Mouse (Mus musculus) adrenal gland, postnatal 36 days (tissue): ENCODE results near the gene Clasrp. TPM values are rescaled to one million over a fixed set of nuclear protein-coding genes. Genes with fewer than 3 reads are reported as not detected.
A peak's percentile ranks its signal among the peaks of the same experiment; 100 is the strongest.
"Not testable (repeated sequence)": the region's sequence is repeated elsewhere in the genome, so short reads cannot be mapped to it uniquely, and the experiment has no call there.

Experiments used
- DNase-seq, 2 experiments: peaks; one replicate each; pipeline ENCODE4 v3.0.0; 2021; ENCODE audit warnings: mixed read lengths in 1 of 2
- total RNA-seq, 2 experiments: library from RNA; stranded (reverse); gene quantifications; 2 replicates each; pipeline ENCODE4 v1.2.3; 2021

Gene Clasrp
- total RNA-seq, 2 experiments from 2014 or later: 28.1 to 39.7 TPM

- DNase-seq: no peak
Measured at GRCm38 (mm10) chr7:19609641-19610332, 5.5 kb upstream of the Clasrp start.

GRCm38 (mm10) chr7:19607291-19607690, 3.0 kb upstream of the Clasrp start:
- no peak for DNase-seq

GRCm38 (mm10) chr7:19604606-19605214, 424 bp upstream of the Clasrp start:
- not testable (repeated sequence) for DNase-seq

- DNase-seq: no peak
Measured at GRCm38 (mm10) chr7:19603055-19603454, 1.2 kb downstream of the Clasrp start.

- DNase-seq: no peak
Measured at GRCm38 (mm10) chr7:19600562-19600961, 3.7 kb downstream of the Clasrp start.

GRCm38 (mm10) chr7:19593061-19593730, 11.1 kb downstream of the Clasrp start:
- no peak for DNase-seq

- peak; percentile 66 to 85 for DNase-seq
Measured at GRCm38 (mm10) chr7:19589917-19590316, 14.4 kb downstream of the Clasrp start.

- DNase-seq: peak; percentile 53 to 67
Measured at GRCm38 (mm10) chr7:19589207-19589606, 15.1 kb downstream of the Clasrp start.

GRCm38 (mm10) chr7:19586269-19586668, 18.0 kb downstream of the Clasrp start:
- DNase-seq: no peak

GRCm38 (mm10) chr7:19580634-19581033, 23.7 kb downstream of the Clasrp start:
- DNase-seq: no peak

- DNase-seq: no peak
Measured at GRCm38 (mm10) chr7:19579751-19580150, 24.5 kb downstream of the Clasrp start.

- DNase-seq: no peak
Measured at GRCm38 (mm10) chr7:19578436-19578835, 25.9 kb downstream of the Clasrp start.

- DNase-seq: no peak
Measured at GRCm38 (mm10) chr7:19577877-19578414, 26.3 kb downstream of the Clasrp start.

- peak; percentile 41 to 60 for DNase-seq
Measured at GRCm38 (mm10) chr7:19577141-19577852, 27.0 kb downstream of the Clasrp start, which contains the start of the genes Zfp296 and Gemin7. TSS of gene Zfp296 (plus strand) at chr7:19577287. TSS of gene Gemin7 (minus strand) at chr7:19577595.

- DNase-seq: no peak
Measured at GRCm38 (mm10) chr7:19575559-19575958, 28.7 kb downstream of the Clasrp start.

- no peak for DNase-seq
Measured at GRCm38 (mm10) chr7:19573776-19574140, 30.5 kb downstream of the Clasrp start.

GRCm38 (mm10) chr7:19572926-19573775, 31.1 kb downstream of the Clasrp start:
- DNase-seq: peak; percentile 87 to 90

- DNase-seq: no peak
Measured at GRCm38 (mm10) chr7:19569647-19570046, 34.6 kb downstream of the Clasrp start.

- no peak for DNase-seq
Measured at GRCm38 (mm10) chr7:19567426-19567825, 36.9 kb downstream of the Clasrp start.

GRCm38 (mm10) chr7:19565803-19566202, 38.5 kb downstream of the Clasrp start:
- no peak for DNase-seq

- DNase-seq: no peak
Measured at GRCm38 (mm10) chr7:19564455-19564854, 39.8 kb downstream of the Clasrp start.
